Mouse (Mus musculus): ENCODE data around the gene Safb2. TPM values are rescaled to one million over a fixed set of nuclear protein-coding genes. Genes with fewer than 3 reads are reported as not detected.
A peak's percentile ranks its signal among the peaks of the same experiment; 100 is the strongest.
"Not testable (repeated sequence)": the region's sequence is repeated elsewhere in the genome, so short reads cannot be mapped to it uniquely, and the experiment has no call there.

Safb2 gene
- total and polyA plus RNA-seq, 2 experiments from 2014 or later: 30.7 to 48.9 TPM

DNA sequence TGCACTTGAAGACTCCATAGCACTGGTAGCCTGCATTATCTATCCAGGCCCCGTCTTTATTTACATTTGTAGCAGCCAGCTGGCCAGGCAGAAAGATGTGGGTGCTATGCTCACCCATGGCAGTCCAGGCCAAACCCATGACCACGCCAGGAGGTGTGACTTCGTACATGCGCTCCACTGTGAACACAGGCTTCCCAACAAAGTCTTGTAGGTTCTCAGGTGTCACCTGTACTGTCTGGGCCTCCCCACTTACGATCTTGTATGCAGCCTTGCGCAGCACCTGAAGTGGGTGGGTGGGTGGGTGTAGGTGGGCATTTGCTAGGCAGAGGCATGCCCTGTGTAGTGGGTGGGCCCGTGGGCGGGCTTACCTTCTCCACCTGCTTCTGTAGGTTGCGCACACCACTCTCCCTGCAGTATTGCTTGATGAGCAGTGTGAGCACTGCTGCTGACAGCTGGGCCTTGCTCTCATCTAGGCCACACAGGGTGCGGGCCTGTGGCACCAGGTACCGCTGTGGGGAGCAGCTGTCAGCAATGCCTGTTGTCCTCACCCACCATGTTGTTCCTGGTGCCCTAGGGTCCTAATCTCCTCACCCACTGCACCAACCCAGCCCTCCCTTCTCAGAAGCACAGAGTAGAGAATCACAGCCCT is 30.9 kb upstream of the Safb2 start:
- WGBS: 89% methylated on average over 11 of the region's 11 CpGs
- Histone ChIP-seq H3K27me3 (ENCODE audit: insufficient read depth, low read length) (no peaks in the 10 kb centered on the region), H3K9ac (replicated peaks; ENCODE audit: low read length, poor library complexity, severe bottlenecking) (no peak overlapping the region), H3K4me2 (ENCODE audit: low read depth, low read length, poor library complexity, severe bottlenecking) (no peak overlapping the region), H3K9me3 (ENCODE audit: low read length) (no peaks in the 10 kb centered on the region), H3K4me1 (ENCODE audit: insufficient read depth, low read length) (peaks cover 9% of the 10 kb centered on the region; the same call in 1 of the 2 replicates), H3K4me3 (ENCODE audit: low read depth, low read length) (no peak overlapping the region), H3K36me3 (ENCODE audit: insufficient read depth, low read length) (peaks cover 58% of the 10 kb centered on the region), H3K27ac (ENCODE audit: low read depth, low read length) (no peak overlapping the region)
- TF ChIP-seq CTCF (IDR thresholded peaks at IDR 0.05): no peak
- ATAC-seq (ENCODE audit: low FRiP score) (no peak), DNase-seq (ENCODE audit: low spot score) (no peak)

DNA sequence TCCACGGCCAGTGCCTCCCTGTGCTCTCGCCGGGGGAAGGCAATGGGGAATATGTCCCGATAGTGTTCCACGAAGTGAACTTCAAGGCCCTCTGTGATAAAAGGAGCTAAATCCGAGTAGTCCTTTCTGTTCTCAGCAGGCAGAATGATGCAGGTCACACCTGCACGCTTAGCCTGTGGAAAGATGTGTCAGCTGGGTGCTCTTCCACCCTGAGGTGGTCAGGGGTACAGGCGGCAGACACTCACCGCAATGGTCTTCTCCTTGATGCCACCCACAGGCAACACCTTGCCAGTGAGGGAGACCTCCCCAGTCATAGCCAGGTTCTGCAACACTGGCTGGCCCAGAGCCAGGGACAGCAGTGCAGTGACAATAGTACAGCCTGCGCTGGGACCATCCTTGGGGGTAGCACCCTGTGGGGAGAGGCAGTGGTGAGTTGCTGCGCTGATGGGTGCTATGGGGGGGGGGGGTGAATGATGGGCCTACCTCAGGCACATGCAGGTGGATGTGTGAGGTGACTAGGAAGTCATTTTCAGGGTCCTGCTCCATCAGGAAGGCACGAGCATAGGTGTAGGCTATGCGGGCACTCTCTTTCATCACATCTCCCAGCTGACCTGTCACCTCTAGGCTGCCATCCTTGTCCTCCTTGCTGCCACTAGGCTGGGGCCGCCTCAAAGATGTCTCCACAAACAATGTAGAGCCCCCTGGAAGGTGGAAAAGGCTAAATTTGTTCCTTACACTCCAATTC is 30.2 kb upstream of the Safb2 start:
- TF ChIP-seq CTCF (IDR thresholded peaks at IDR 0.05): peak; percentile 6; the same call in 1 of the 2 replicates
- Histone ChIP-seq H3K4me2 (ENCODE audit: low read depth, low read length, poor library complexity, severe bottlenecking) (peak overlapping the region; percentile 75), H3K9ac (replicated peaks; ENCODE audit: low read length, poor library complexity, severe bottlenecking) (peak overlapping the region; percentile 69), H3K36me3 (ENCODE audit: insufficient read depth, low read length) (peaks cover 51% of the 10 kb centered on the region), H3K9me3 (ENCODE audit: low read length) (no peaks in the 10 kb centered on the region), H3K27me3 (ENCODE audit: insufficient read depth, low read length) (no peaks in the 10 kb centered on the region), H3K4me3 (ENCODE audit: low read depth, low read length) (peak overlapping the region; percentile 65), H3K27ac (ENCODE audit: low read depth, low read length) (peak overlapping the region; percentile 32; the same call in 1 of the 2 replicates), H3K4me1 (ENCODE audit: insufficient read depth, low read length) (peaks cover 9% of the 10 kb centered on the region; the same call in 1 of the 2 replicates)
- 35% methylated on average over 13 of the region's 14 CpGs for WGBS
- no peak for DNase-seq (ENCODE audit: low spot score)
- no peak for ATAC-seq (ENCODE audit: low FRiP score)

DNA sequence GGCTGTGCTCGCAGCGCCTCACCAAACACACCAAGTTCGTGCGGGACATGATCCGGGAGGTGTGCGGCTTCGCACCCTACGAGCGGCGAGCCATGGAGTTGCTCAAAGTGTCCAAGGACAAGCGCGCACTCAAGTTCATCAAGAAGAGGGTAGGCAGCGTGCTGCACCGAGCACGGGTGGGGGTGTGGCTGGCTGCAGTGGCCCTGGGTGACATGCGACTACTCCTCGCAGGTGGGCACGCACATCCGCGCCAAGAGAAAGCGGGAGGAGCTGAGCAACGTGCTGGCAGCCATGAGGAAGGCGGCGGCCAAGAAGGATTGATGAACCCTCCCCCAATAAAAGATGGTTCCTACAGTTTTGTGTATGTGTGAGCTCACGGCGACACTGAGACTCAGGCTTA is 29.5 kb upstream of the Safb2 start:
- not testable (repeated sequence) for DNase-seq (ENCODE audit: low spot score); H3K27me3 ChIP-seq (ENCODE audit: insufficient read depth, low read length); H3K9me3 ChIP-seq (ENCODE audit: low read length); H3K4me1 ChIP-seq (ENCODE audit: insufficient read depth, low read length); ATAC-seq (ENCODE audit: low FRiP score)
- H3K4me3 ChIP-seq (ENCODE audit: low read depth, low read length): peak overlapping the region; percentile 65
- peaks cover 45% of the 10 kb centered on the region for H3K36me3 ChIP-seq (ENCODE audit: insufficient read depth, low read length)
- WGBS: 4% methylated on average over 24 of the region's 26 CpGs
- peak overlapping the region; percentile 75 for H3K4me2 ChIP-seq (ENCODE audit: low read depth, low read length, poor library complexity, severe bottlenecking)
- peak overlapping the region; percentile 95 for H3K27ac ChIP-seq (ENCODE audit: low read depth, low read length)
- peak overlapping the region; percentile 69 for H3K9ac ChIP-seq (replicated peaks; ENCODE audit: low read length, poor library complexity, severe bottlenecking)

DNA sequence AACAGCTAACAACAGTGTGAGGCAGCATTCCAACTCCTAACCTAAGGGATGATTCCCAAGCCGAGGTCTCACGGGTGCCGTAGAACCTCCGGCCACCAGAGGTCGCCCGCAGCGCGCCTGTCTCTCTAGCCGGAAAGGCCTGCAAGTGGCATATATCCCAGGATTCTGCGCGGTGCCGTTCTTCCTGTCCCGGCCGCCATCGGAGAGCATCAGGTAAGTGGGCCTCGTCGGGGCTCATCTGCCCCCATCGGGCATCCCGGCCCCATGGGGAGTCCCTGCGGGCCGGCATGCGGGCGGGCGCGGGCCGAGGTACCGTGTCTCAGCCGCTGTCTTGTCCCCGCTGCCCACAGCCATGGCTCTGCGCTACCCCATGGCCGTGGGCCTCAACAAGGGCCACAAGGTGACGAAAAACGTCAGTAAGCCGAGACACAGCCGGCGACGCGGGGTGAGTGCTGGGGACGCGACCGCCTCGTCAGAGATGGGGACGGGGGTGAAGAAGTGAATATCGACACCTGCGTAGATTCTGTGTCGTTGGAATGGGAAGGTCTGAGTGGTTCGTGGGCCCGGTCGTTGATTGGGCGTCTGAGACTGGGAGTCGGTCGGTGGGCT is 29.0 kb upstream of the Safb2 start, which contains the start of gene Rpl36:
TSS of gene Rpl36 (plus strand) at position 181 of the 609 bp plus-strand sequence.
- H3K9me3 ChIP-seq (ENCODE audit: low read length): no peaks in the 10 kb centered on the region
- H3K27me3 ChIP-seq (ENCODE audit: insufficient read depth, low read length): no peaks in the 10 kb centered on the region
- H3K27ac ChIP-seq (ENCODE audit: low read depth, low read length): peak within 1 kb of the TSS; percentile 95
- H3K4me3 ChIP-seq (ENCODE audit: low read depth, low read length): peak within 1 kb of the TSS; percentile 65
- peak within 1 kb of the TSS; percentile 75 for H3K4me2 ChIP-seq (ENCODE audit: low read depth, low read length, poor library complexity, severe bottlenecking)
- peaks cover 14% of the 10 kb centered on the region for H3K4me1 ChIP-seq (ENCODE audit: insufficient read depth, low read length)
- peak; percentile 98 for TF ChIP-seq CTCF (IDR thresholded peaks at IDR 0.05)
- under 1% methylated on average over 52 of the region's 52 CpGs for WGBS
- DNase-seq (ENCODE audit: low spot score) (peak; percentile 96), ATAC-seq (ENCODE audit: low FRiP score) (peak; percentile 61)
- H3K9ac ChIP-seq (replicated peaks; ENCODE audit: low read length, poor library complexity, severe bottlenecking): peak within 1 kb of the TSS; percentile 69
- H3K36me3 ChIP-seq (ENCODE audit: insufficient read depth, low read length): peaks cover 39% of the 10 kb centered on the region

DNA sequence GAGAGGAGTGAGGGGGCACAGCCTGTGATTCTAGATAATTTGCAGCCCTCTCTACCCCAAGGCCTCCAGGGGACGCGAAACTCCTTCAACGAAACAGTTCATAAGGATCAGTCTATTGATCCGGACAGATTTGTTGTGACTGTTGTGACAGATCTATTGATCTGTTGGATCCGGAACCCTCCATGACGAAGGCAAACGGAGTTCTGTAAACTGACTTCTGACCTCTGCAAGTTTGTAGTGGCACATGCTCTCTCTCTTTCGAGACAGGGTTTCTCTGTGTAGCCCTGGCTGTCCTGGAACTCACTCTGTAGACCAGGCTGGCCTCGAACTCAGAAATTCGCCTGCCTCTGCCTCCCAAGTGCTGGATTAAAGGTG is 28.2 kb upstream of the Safb2 start:
- WGBS: 78% methylated on average over 10 of the region's 10 CpGs
- not testable (repeated sequence) for H3K4me2 ChIP-seq (ENCODE audit: low read depth, low read length, poor library complexity, severe bottlenecking); H3K9me3 ChIP-seq (ENCODE audit: low read length); H3K4me3 ChIP-seq (ENCODE audit: low read depth, low read length); H3K27ac ChIP-seq (ENCODE audit: low read depth, low read length); H3K9ac ChIP-seq (replicated peaks; ENCODE audit: low read length, poor library complexity, severe bottlenecking); H3K27me3 ChIP-seq (ENCODE audit: insufficient read depth, low read length); ATAC-seq (ENCODE audit: low FRiP score); DNase-seq (ENCODE audit: low spot score)
- Histone ChIP-seq H3K4me1 (ENCODE audit: insufficient read depth, low read length) (peaks cover 15% of the 10 kb centered on the region), H3K36me3 (ENCODE audit: insufficient read depth, low read length) (peaks cover 34% of the 10 kb centered on the region)

Measured in midbrain, postnatal 0 days (tissue).